In the genomic region with DNA sequence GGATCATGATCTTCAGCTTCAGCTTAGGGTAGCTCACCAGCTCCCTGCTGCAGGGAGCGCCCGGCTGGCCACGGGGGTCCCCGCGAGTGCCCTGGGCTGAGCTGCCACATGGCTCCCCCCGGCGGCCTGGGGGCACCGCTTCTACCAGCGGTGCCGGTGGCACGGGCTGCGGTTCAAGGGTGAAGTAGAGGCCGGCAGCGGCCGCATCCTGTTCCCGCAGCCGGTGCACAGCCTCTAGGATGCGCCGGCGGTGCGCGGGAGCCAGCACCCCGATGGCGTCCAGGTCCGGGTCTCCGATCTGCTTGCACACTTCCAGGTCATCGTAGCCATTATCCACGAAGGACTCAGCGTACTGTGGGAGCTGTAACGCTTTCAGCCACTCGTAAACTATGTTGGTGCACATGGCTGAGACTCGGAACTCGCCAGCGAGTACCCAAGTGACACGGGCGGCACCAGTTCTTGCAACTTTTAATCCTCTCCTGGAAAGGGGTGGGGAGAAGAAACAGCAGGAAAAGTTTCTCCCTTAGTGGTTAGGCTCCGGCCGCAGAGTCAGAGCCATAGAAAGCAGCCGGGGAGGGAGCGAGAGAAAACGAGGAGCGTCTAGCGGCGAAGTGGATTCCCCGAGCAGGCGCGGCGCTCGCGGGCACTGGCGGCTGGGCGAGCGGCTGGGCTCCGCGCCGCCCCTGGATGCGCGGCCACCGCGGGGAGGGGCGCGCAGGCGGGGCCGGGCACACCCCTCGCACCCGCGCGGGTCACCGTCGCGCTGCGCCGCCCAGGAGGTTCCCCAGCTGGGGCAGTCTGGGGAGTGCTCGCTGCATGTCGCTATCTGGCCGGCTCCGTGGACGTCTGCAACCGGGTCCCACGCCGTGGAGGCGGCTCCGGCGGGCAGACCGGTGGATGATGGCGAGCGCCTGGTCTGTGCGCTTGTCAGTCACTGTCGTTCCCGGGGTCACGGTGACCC, we compare ENCODE assay signal across 8 mouse cellular contexts. TPM values are rescaled to one million over a fixed set of nuclear protein-coding genes. Genes with fewer than 3 reads are reported as not detected.
A peak's percentile ranks its signal among the peaks of the same experiment; 100 is the strongest.
DNase-seq lines count a peak whose midpoint lies in the region; ATAC-seq and TF ChIP-seq lines count a peak whose summit lies in the region.

Samd5 (minus strand) TSS at position 648 of the 961 bp plus-strand sequence.

- H3K27ac ChIP-seq in hindbrain, embryonic 12.5 days = peak within 1 kb of the TSS; percentile 81
- no peak within 1 kb of the TSS for H3K27ac ChIP-seq in macrophage

- H3K36me3 ChIP-seq in hindbrain, embryonic 12.5 days = no peaks in the 10 kb centered on the region
- H3K36me3 ChIP-seq in macrophage (ENCODE audit: inconsistent target) = no peaks in the 10 kb centered on the region

- peak; percentile 40 for TF ChIP-seq CTCF in Patski (IDR thresholded peaks at IDR 0.05)

- intact Hi-C loops in left cerebral cortex, postnatal 14 days (cut with DNase I) = loop anchor here (5.0 to 10.0 kb wide), 4 partner anchors 83 to 880 kb away; no protein-coding TSS in a partner anchor

- peaks cover 19% of the 10 kb centered on the region for H3K4me1 ChIP-seq in hindbrain, embryonic 12.5 days

- peak within 1 kb of the TSS; percentile 74 for H3K9ac ChIP-seq in hindbrain, embryonic 12.5 days

- under 1% methylated on average over 85 of the region's 91 CpGs for WGBS in hindbrain, embryonic 12.5 days
- 1% methylated on average over 91 of the region's 91 CpGs for WGBS in macrophage (ENCODE audit: missing documents)

- POLR2A ChIA-PET in Patski (lab: Charles Lee) = interaction anchor here (0.6 kb wide), 1 partner anchor 27 kb away, joined by 4 read pairs; no protein-coding TSS in a partner anchor

- peak within 1 kb of the TSS; percentile 93 for H3K4me2 ChIP-seq in hindbrain, embryonic 12.5 days (replicated peaks)

- H3K79me2 ChIP-seq in macrophage (ENCODE audit: inconsistent target) = no peaks in the 10 kb centered on the region

- H3K4me3 ChIP-seq in hindbrain, embryonic 12.5 days = peak within 1 kb of the TSS; percentile 71
- H3K4me3 ChIP-seq in macrophage (ENCODE audit: inconsistent target) = peak within 1 kb of the TSS; percentile 18; the same call in 1 of the 2 replicates

- DNase-seq in Patski (ENCODE audit: low read depth, low spot score) = no peak
- DNase-seq in cerebellum, adult 9-11 months = peak; percentile 5
- DNase-seq in frontal cortex, postnatal 25 days (ENCODE audit: low spot score in 2 of 2) = peak; percentile 26 to 29
- DNase-seq in left cerebral cortex, postnatal 14 days (ENCODE audit: low spot score in 2 of 2) = peak; percentile 30 to 58
- peak; percentile 63 to 72 for DNase-seq in right cerebral cortex, postnatal 10 days (ENCODE audit: low spot score in 2 of 2)
- DNase-seq in thymus, adult 18-20 months = no peak

- peak; percentile 41 for ATAC-seq in Patski
- ATAC-seq in hindbrain, embryonic 12.5 days (ENCODE audit: low FRiP score) = peak; percentile 75

- in situ Hi-C loops in Patski (cut with MboI; ENCODE audit: low pct_unique_long_range_greater_than_20kb) = loop anchor here (5.0 to 10.0 kb wide), 3 partner anchors 98 to 880 kb away; no protein-coding TSS in a partner anchor

- peaks cover 54% of the 10 kb centered on the region for H3K27me3 ChIP-seq in Patski
- peaks cover 19% of the 10 kb centered on the region for H3K27me3 ChIP-seq in hindbrain, embryonic 12.5 days

- CTCF ChIA-PET in Patski (lab: Charles Lee) = interaction anchor here (1.2 to 1.6 kb wide), 2 partner anchors 89 to 102 kb away, joined by 3 read pairs; no protein-coding TSS in a partner anchor

- no peaks in the 10 kb centered on the region for H3K9me3 ChIP-seq in hindbrain, embryonic 12.5 days (replicated peaks)

RNA-seq across cellular contexts. Expression of gene Samd5, which starts in this region (rescaled TPM):
- polyA plus RNA-seq in Patski (2021) (0.08 TPM), macrophage (2018) (0.17 to 0.42 TPM (median 0.31 TPM) in 3 replicates)
- polyA plus RNA-seq in hindbrain, embryonic 12.5 days (2016; fragmentation: Nextera tagmentation; extraction: Ambion mirVana) = 6.6 and 7.0 TPM in 2 replicates
- total RNA-seq in left cerebral cortex, postnatal 14 days (2021) = 10 to 100 TPM; 12.4 to 14.4 TPM
- 1 to 10 TPM in 3 of 26 experiments, under 1 TPM in 20, not detected in 3; 0.15 to 1.1 (median 0.54) TPM for total RNA-seq in macrophage (2018; cell fraction: chromatin; rRNA removed)
- under 1 TPM; 0.03 to 0.75 (median 0.28) TPM for total RNA-seq in macrophage (2018; cell fraction: cytosol; rRNA removed)
- total RNA-seq in macrophage (2018; cell fraction: nucleus; rRNA removed) = 1 to 10 TPM in 6 of 26 experiments, under 1 TPM in 20; 0.22 to 1.8 (median 0.74) TPM

Comparison
In these comparisons a context has a peak if more than half of its experiments do, and no peak if none do; other contexts are left out.
1. Peak in ATAC-seq in Patski; RNA of the gene not detected or under 1 TPM.
2. DNase-seq: peak in cerebellum, adult 9-11 months (single experiment), frontal cortex, postnatal 25 days (2 of 2), left cerebral cortex, postnatal 14 days (2 of 2) and right cerebral cortex, postnatal 10 days (2 of 2); none in Patski (single experiment) and thymus, adult 18-20 months (0 of 2).